Comparison of ENCODE assay signal across 8 mouse cellular contexts in genomic region chr9:100400366-100400765, GRCm38 (mm10).
DNase-seq lines count a peak whose midpoint lies in the region; ATAC-seq lines count a peak whose summit lies in the region.

No protein-coding gene starts in this region.

- no peaks in the 10 kb centered on the region for H3K27me3 ChIP-seq in midbrain, embryonic 11.5 days (ENCODE audit: control insufficient read depth, insufficient read depth, low read length)
- H3K27me3 ChIP-seq in midbrain, embryonic 15.5 days (replicated peaks) = 0 out of 2 replicates have a peak, but pooled peaks cover 3% of the 10 kb centered on the region
- no peaks in the 10 kb centered on the region for H3K27me3 ChIP-seq in hindbrain, embryonic 12.5 days

- H3K4me2 ChIP-seq in midbrain, embryonic 11.5 days = no peak overlapping the region
- H3K4me2 ChIP-seq in midbrain, embryonic 15.5 days = no peak overlapping the region
- H3K4me2 ChIP-seq in hindbrain, embryonic 12.5 days (replicated peaks) = no peak overlapping the region

- no peak overlapping the region for H3K4me3 ChIP-seq in midbrain, embryonic 11.5 days (ENCODE audit: low read depth, low read length)
- no peak overlapping the region for H3K4me3 ChIP-seq in midbrain, embryonic 15.5 days
- no peak overlapping the region for H3K4me3 ChIP-seq in hindbrain, embryonic 12.5 days

- no peak overlapping the region for H3K27ac ChIP-seq in midbrain, embryonic 11.5 days (ENCODE audit: low read depth, low read length)
- no peak overlapping the region for H3K27ac ChIP-seq in midbrain, embryonic 15.5 days
- H3K27ac ChIP-seq in hindbrain, embryonic 12.5 days = no peak overlapping the region

- H3K9ac ChIP-seq in midbrain, embryonic 11.5 days (ENCODE audit: low read length) = no peak overlapping the region
- no peak overlapping the region for H3K9ac ChIP-seq in midbrain, embryonic 15.5 days
- no peak overlapping the region for H3K9ac ChIP-seq in hindbrain, embryonic 12.5 days

- WGBS in midbrain, embryonic 11.5 days = 29% methylated on average over 8 of the region's 8 CpGs
- WGBS in midbrain, embryonic 15.5 days = 24% methylated on average over 8 of the region's 8 CpGs
- WGBS in hindbrain, embryonic 12.5 days = 23% methylated on average over 8 of the region's 8 CpGs

- no peaks in the 10 kb centered on the region for H3K4me1 ChIP-seq in midbrain, embryonic 11.5 days (ENCODE audit: control insufficient read depth, insufficient read depth, low read length)
- no peaks in the 10 kb centered on the region for H3K4me1 ChIP-seq in midbrain, embryonic 15.5 days
- no peaks in the 10 kb centered on the region for H3K4me1 ChIP-seq in hindbrain, embryonic 12.5 days

- no peaks in the 10 kb centered on the region for H3K36me3 ChIP-seq in midbrain, embryonic 11.5 days (ENCODE audit: control insufficient read depth, insufficient read depth, low read length)
- H3K36me3 ChIP-seq in midbrain, embryonic 15.5 days (replicated peaks) = no peaks in the 10 kb centered on the region
- H3K36me3 ChIP-seq in hindbrain, embryonic 12.5 days = no peaks in the 10 kb centered on the region

- peak; percentile 97 for DNase-seq in midbrain, embryonic 11.5 days (ENCODE audit: low spot score, missing footprints)
- peak; percentile 82 for DNase-seq in R1 (ENCODE audit: low read depth, low spot score)
- peak; percentile 75 for DNase-seq in embryo, embryonic 11.5 days (ENCODE audit: low read depth, low spot score)
- DNase-seq in left cerebral cortex, adult 18-20 months (ENCODE audit: low spot score in 2 of 2) = peak; percentile 25 to 63
- DNase-seq in natural killer cell, adult 2 months (ENCODE audit: low spot score in 2 of 2) = peak; percentile 25 to 43

- ATAC-seq in midbrain, embryonic 11.5 days (ENCODE audit: low FRiP score) = 0 out of 2 replicates have a peak, but pooled peaks have one; percentile 50
- ATAC-seq in midbrain, embryonic 15.5 days (replicated peaks) = no peak
- ATAC-seq in hindbrain, embryonic 12.5 days (ENCODE audit: low FRiP score) = peak; percentile 69
- no peak; the same call in 1 of the 2 replicates for ATAC-seq in erythroblast, adult 5-6 weeks (replicated peaks; ENCODE audit: low FRiP score, poor library complexity, severe bottlenecking)

- H3K9me3 ChIP-seq in midbrain, embryonic 11.5 days (ENCODE audit: control insufficient read depth, low read length) = no peaks in the 10 kb centered on the region
- no peaks in the 10 kb centered on the region for H3K9me3 ChIP-seq in midbrain, embryonic 15.5 days
- H3K9me3 ChIP-seq in hindbrain, embryonic 12.5 days (replicated peaks) = no peaks in the 10 kb centered on the region

Comparison
In these comparisons a context has a peak if more than half of its experiments do, and no peak if none do; other contexts are left out.
1. ATAC-seq: peak in midbrain, embryonic 11.5 days (single experiment) and hindbrain, embryonic 12.5 days (single experiment); none in midbrain, embryonic 15.5 days (single experiment) and erythroblast, adult 5-6 weeks (single experiment).
2. DNase-seq: peak in every context shown above with its lines; median percentile 97 in midbrain, embryonic 11.5 days; 82 in R1; 75 in embryo, embryonic 11.5 days; 44 in left cerebral cortex, adult 18-20 months; 34 in natural killer cell, adult 2 months.